Comparison of ENCODE assay signal across 8 mouse cellular contexts in genomic region chr3:95054481-95055260, GRCm38 (mm10). TPM values are rescaled to one million over a fixed set of nuclear protein-coding genes. Genes with fewer than 3 reads are reported as not detected.
A peak's percentile ranks its signal among the peaks of the same experiment; 100 is the strongest.
DNase-seq lines count a peak whose midpoint lies in the region; ATAC-seq and TF ChIP-seq lines count a peak whose summit lies in the region.

No protein-coding gene starts in this region.

- H3K9me3 ChIP-seq in lung, embryonic 14.5 days (ENCODE audit: low read depth, low read length): no peaks in the 10 kb centered on the region
- no peaks in the 10 kb centered on the region for H3K9me3 ChIP-seq in intestine, embryonic 16.5 days (ENCODE audit: control insufficient read depth, low read length)

- no peak overlapping the region for H3K4me3 ChIP-seq in lung, embryonic 14.5 days (ENCODE audit: low read depth, low read length)
- no peak overlapping the region for H3K4me3 ChIP-seq in intestine, embryonic 16.5 days (ENCODE audit: low read length)

- peak; percentile 59 for DNase-seq in adrenal gland, postnatal 10 days
- no peak for DNase-seq in adrenal gland, adult 18-20 months (ENCODE audit: low spot score in 2 of 2)
- DNase-seq in lung, embryonic 14.5 days: peak; percentile 80
- no peak for DNase-seq in lung, postnatal 25 days (ENCODE audit: low spot score)
- DNase-seq in c-Kit-positive CD71-positive TER-119-negative erythroid progenitor cells, embryonic 14.5 days (ENCODE audit: low read depth): peak; percentile 60

- H3K4me1 ChIP-seq in lung, embryonic 14.5 days (ENCODE audit: insufficient read depth): no peaks in the 10 kb centered on the region
- H3K4me1 ChIP-seq in intestine, embryonic 16.5 days (ENCODE audit: control insufficient read depth, insufficient read depth, low read length): peaks cover 13% of the 10 kb centered on the region

- peak; percentile 81 for ATAC-seq in lung, embryonic 14.5 days (ENCODE audit: insufficient read depth)
- peak; percentile 72 for ATAC-seq in intestine, embryonic 16.5 days
- peak; percentile 84 for ATAC-seq in megakaryocyte-erythroid progenitor cell, adult 5-6 weeks (replicated peaks; ENCODE audit: low FRiP score, low TSS enrichment, poor library complexity, severe bottlenecking)
- ATAC-seq in inflammation-experienced regulatory T-cells, adult 6 months: no peak

- H3K27ac ChIP-seq in lung, embryonic 14.5 days (ENCODE audit: low read depth): peak overlapping the region; percentile 79
- peak overlapping the region; percentile 36 for H3K27ac ChIP-seq in intestine, embryonic 16.5 days (ENCODE audit: low read length)

- TF ChIP-seq CTCF in lung, embryonic 14.5 days (IDR thresholded peaks at IDR 0.05; ENCODE audit: low read depth): no peak

- no peak overlapping the region for H3K4me2 ChIP-seq in lung, embryonic 14.5 days
- H3K4me2 ChIP-seq in intestine, embryonic 16.5 days (ENCODE audit: low read depth, low read length): no peak overlapping the region

- H3K36me3 ChIP-seq in lung, embryonic 14.5 days (ENCODE audit: insufficient read depth): peaks cover 15% of the 10 kb centered on the region
- H3K36me3 ChIP-seq in intestine, embryonic 16.5 days (ENCODE audit: control insufficient read depth, insufficient read depth, low read length): no peaks in the 10 kb centered on the region; the same call in 1 of the 2 replicates

- WGBS in lung, embryonic 14.5 days: 26% methylated on average over 10 of the region's 10 CpGs
- 20% methylated on average over 10 of the region's 10 CpGs for WGBS in intestine, embryonic 16.5 days

- no peaks in the 10 kb centered on the region for H3K27me3 ChIP-seq in lung, embryonic 14.5 days (ENCODE audit: insufficient read depth, low read length)
- no peaks in the 10 kb centered on the region for H3K27me3 ChIP-seq in intestine, embryonic 16.5 days (replicated peaks; ENCODE audit: control insufficient read depth, insufficient read depth, low read length)

- H3K9ac ChIP-seq in lung, embryonic 14.5 days: no peak overlapping the region
- H3K9ac ChIP-seq in intestine, embryonic 16.5 days (ENCODE audit: low read depth, low read length): peak overlapping the region; percentile 9; the same call in 1 of the 2 replicates

RNA-seq across cellular contexts. Expression of gene Psmd4, which starts 12.3 kb away (rescaled TPM):
- total RNA-seq in adrenal gland, postnatal 10 days (2021): 100 to 1,000 TPM; 206 to 221 TPM
- 100 to 1,000 TPM; 267 to 274 TPM for total RNA-seq in adrenal gland, adult 18-20 months (2021)
- polyA plus RNA-seq in lung, embryonic 14.5 days (2014; fragmentation: Nextera tagmentation; extraction: Ambion mirVana): 236 and 250 TPM in 2 replicates
- polyA plus RNA-seq in intestine, embryonic 16.5 days (2015; fragmentation: Nextera tagmentation; extraction: Ambion mirVana): 196 and 226 TPM in 2 replicates
- total RNA-seq in megakaryocyte-erythroid progenitor cell, adult 5-6 weeks (2014; fragmentation: Nextera tagmentation): 190 and 212 TPM in 2 replicates
- 336 and 456 TPM in 2 replicates for total RNA-seq in megakaryocyte-erythroid progenitor cell, adult 5-6 weeks (2017)
- 100 to 1,000 TPM; 175 to 191 (median 181) TPM for polyA plus RNA-seq in inflammation-experienced regulatory T-cells, adult 6 months (2017; shearing (Covaris generic))

RNA-seq across cellular contexts. Expression of gene Zfp687, which starts 39.4 kb away (rescaled TPM):
- total RNA-seq in adrenal gland, postnatal 10 days (2021): 10 to 100 TPM; 35.3 to 39.8 TPM
- total RNA-seq in adrenal gland, adult 18-20 months (2021): 10 to 100 TPM; 22.7 to 26.1 TPM
- 28.1 and 31.7 TPM in 2 replicates for polyA plus RNA-seq in lung, embryonic 14.5 days (2014; fragmentation: Nextera tagmentation; extraction: Ambion mirVana)
- polyA plus RNA-seq in intestine, embryonic 16.5 days (2015; fragmentation: Nextera tagmentation; extraction: Ambion mirVana): 16.9 and 17.6 TPM in 2 replicates
- total RNA-seq in megakaryocyte-erythroid progenitor cell, adult 5-6 weeks (2014; fragmentation: Nextera tagmentation): 16.8 and 25.9 TPM in 2 replicates
- 13.0 and 42.4 TPM in 2 replicates for total RNA-seq in megakaryocyte-erythroid progenitor cell, adult 5-6 weeks (2017)
- 10 to 100 TPM; 12.2 to 16.5 (median 12.4) TPM for polyA plus RNA-seq in inflammation-experienced regulatory T-cells, adult 6 months (2017; shearing (Covaris generic))

RNA-seq across cellular contexts. Expression of gene Pip5k1a, which starts 52.1 kb away (rescaled TPM):
- total RNA-seq in adrenal gland, postnatal 10 days (2021): 10 to 100 TPM; 35.0 to 40.3 TPM
- 10 to 100 TPM; 50.9 to 55.4 TPM for total RNA-seq in adrenal gland, adult 18-20 months (2021)
- 12.2 and 13.6 TPM in 2 replicates for polyA plus RNA-seq in lung, embryonic 14.5 days (2014; fragmentation: Nextera tagmentation; extraction: Ambion mirVana)
- polyA plus RNA-seq in intestine, embryonic 16.5 days (2015; fragmentation: Nextera tagmentation; extraction: Ambion mirVana): 14.5 and 15.5 TPM in 2 replicates
- 28.8 and 29.3 TPM in 2 replicates for total RNA-seq in megakaryocyte-erythroid progenitor cell, adult 5-6 weeks (2014; fragmentation: Nextera tagmentation)
- 20.5 and 23.8 TPM in 2 replicates for total RNA-seq in megakaryocyte-erythroid progenitor cell, adult 5-6 weeks (2017)
- 10 to 100 TPM; 16.7 to 22.4 (median 17.6) TPM for polyA plus RNA-seq in inflammation-experienced regulatory T-cells, adult 6 months (2017; shearing (Covaris generic))

RNA-seq across cellular contexts. Expression of gene Vps72, which starts 56.2 kb away (rescaled TPM):
- 10 to 100 TPM; 56.2 to 69.5 TPM for total RNA-seq in adrenal gland, postnatal 10 days (2021)
- 10 to 100 TPM; 45.8 to 59.5 TPM for total RNA-seq in adrenal gland, adult 18-20 months (2021)
- polyA plus RNA-seq in lung, embryonic 14.5 days (2014; fragmentation: Nextera tagmentation; extraction: Ambion mirVana): 167 and 170 TPM in 2 replicates
- 110 and 120 TPM in 2 replicates for polyA plus RNA-seq in intestine, embryonic 16.5 days (2015; fragmentation: Nextera tagmentation; extraction: Ambion mirVana)
- total RNA-seq in megakaryocyte-erythroid progenitor cell, adult 5-6 weeks (2014; fragmentation: Nextera tagmentation): 62.9 and 64.1 TPM in 2 replicates
- total RNA-seq in megakaryocyte-erythroid progenitor cell, adult 5-6 weeks (2017): 105 and 121 TPM in 2 replicates
- polyA plus RNA-seq in inflammation-experienced regulatory T-cells, adult 6 months (2017; shearing (Covaris generic)): 10 to 100 TPM; 64.0 to 70.0 (median 66.7) TPM

Comparison
In these comparisons a context has a peak if more than half of its experiments do, and no peak if none do; other contexts are left out.
1. DNase-seq: peak in adrenal gland, postnatal 10 days (single experiment), lung, embryonic 14.5 days (single experiment) and c-Kit-positive CD71-positive TER-119-negative erythroid progenitor cells, embryonic 14.5 days (single experiment); none in adrenal gland, adult 18-20 months (0 of 2) and lung, postnatal 25 days (single experiment).